Mouse (Mus musculus) ES-E14 (cell line): Measurements from ENCODE around the gene Ado.

Source experiments
- CHD2 ChIP-seq: IDR thresholded peaks from 2 replicates; pipeline ENCODE4 v1.6.1; 2014; ENCODE audit warnings: mild to moderate bottlenecking, low read depth, low read length, inconsistent platforms
- HCFC1 ChIP-seq: IDR thresholded peaks from 2 replicates; pipeline ENCODE4 v1.6.1; 2012; ENCODE audit warnings: low read length, inconsistent platforms, borderline replicate concordance; ENCODE audit not compliant: insufficient read depth
- MAFK ChIP-seq: IDR thresholded peaks from 2 replicates; pipeline ENCODE4 v1.6.1; 2014; ENCODE audit warnings: mild to moderate bottlenecking, low read depth, low read length, inconsistent platforms; ENCODE audit not compliant: insufficient read depth
- ZC3H11A ChIP-seq: IDR thresholded peaks from 2 replicates; pipeline ENCODE4 v1.6.1; 2012; ENCODE audit warnings: low read depth, mild to moderate bottlenecking, inconsistent platforms, low read length, borderline replicate concordance
- ZNF384 ChIP-seq: IDR thresholded peaks from 2 replicates; pipeline ENCODE4 v1.6.1; 2012; ENCODE audit warnings: low read depth, low read length, inconsistent platforms

DNA sequence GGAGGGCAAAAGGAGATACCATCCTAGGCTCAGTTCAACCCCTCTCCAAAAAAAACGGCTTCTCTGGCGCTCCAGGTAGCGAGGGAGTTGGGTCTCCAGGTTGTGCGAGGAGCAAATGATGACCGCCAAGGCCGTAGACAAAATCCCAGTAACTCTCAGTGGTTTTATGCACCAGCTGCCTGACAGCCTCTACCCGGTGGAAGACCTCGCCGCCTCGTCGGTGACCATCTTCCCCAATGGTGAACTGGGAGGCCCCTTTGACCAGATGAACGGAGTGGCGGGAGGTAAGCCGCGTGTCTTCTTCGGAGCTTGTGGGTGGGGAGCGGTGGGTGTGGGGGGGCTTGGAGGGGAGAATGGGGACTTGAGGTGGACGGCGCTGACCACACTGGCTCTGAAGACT is 10.6 kb downstream of the Ado start:
- TF ChIP-seq HCFC1, result no peak
- TF ChIP-seq ZC3H11A, result no peak
- no peak for TF ChIP-seq ZNF384
- TF ChIP-seq MAFK, result no peak
- no peak for TF ChIP-seq CHD2
